Mouse (Mus musculus) lung, postnatal 14 days (tissue): ENCODE results near the gene Ptgir.

Experiments
- DNase-seq: peaks from one replicate; pipeline ENCODE4 v3.0.0; 2021

Ptgir gene

GRCm38 (mm10) chr7:16918014-16918413, 11.7 kb downstream of the Ptgir start:
- DNase-seq, result no peak

- no peak for DNase-seq
Measured at GRCm38 (mm10) chr7:16918670-16919069, 12.4 kb downstream of the Ptgir start.

GRCm38 (mm10) chr7:16919395-16920149, 13.3 kb downstream of the Ptgir start:
- DNase-seq, result no peak

- no peak for DNase-seq
Measured at GRCm38 (mm10) chr7:16920150-16920579, 13.9 kb downstream of the Ptgir start.

- no peak for DNase-seq
Measured at GRCm38 (mm10) chr7:16920818-16921791, 14.8 kb downstream of the Ptgir start.

GRCm38 (mm10) chr7:16921881-16922335, 15.6 kb downstream of the Ptgir start:
- no peak for DNase-seq

GRCm38 (mm10) chr7:16922360-16922973, 16.2 kb downstream of the Ptgir start:
- no peak for DNase-seq

- DNase-seq, result no peak
Measured at GRCm38 (mm10) chr7:16923283-16924036, 17.2 kb downstream of the Ptgir start.

- peak; percentile 99 for DNase-seq
Measured at GRCm38 (mm10) chr7:16924037-16924834, 17.9 kb downstream of the Ptgir start, which contains the start of gene Calm3. Calm3 (minus strand) TSS chr7:16924114.

- no peak for DNase-seq
Measured at GRCm38 (mm10) chr7:16928341-16928740, 22.1 kb downstream of the Ptgir start.

- DNase-seq, result peak; percentile 79
Measured at GRCm38 (mm10) chr7:16930850-16931249, 24.6 kb downstream of the Ptgir start.

- peak; percentile 90 for DNase-seq
Measured at GRCm38 (mm10) chr7:16931968-16932627, 25.8 kb downstream of the Ptgir start.

GRCm38 (mm10) chr7:16932704-16933577, 26.7 kb downstream of the Ptgir start:
- peak; percentile 75 for DNase-seq

GRCm38 (mm10) chr7:16937312-16937711, 31.0 kb downstream of the Ptgir start:
- no peak for DNase-seq

- no peak for DNase-seq
Measured at GRCm38 (mm10) chr7:16938117-16938791, 32.0 kb downstream of the Ptgir start.

GRCm38 (mm10) chr7:16940292-16940691, 34.0 kb downstream of the Ptgir start:
- no peak for DNase-seq

GRCm38 (mm10) chr7:16942861-16943260, 36.6 kb downstream of the Ptgir start:
- no peak for DNase-seq

GRCm38 (mm10) chr7:16944061-16944807, 37.9 kb downstream of the Ptgir start, which contains the start of gene Pnmal2:
Pnmal2 (plus strand) TSS chr7:16944682.
- DNase-seq, result peak; percentile 73
